Mouse (Mus musculus) monocyte, adult 59 days (primary cell): ENCODE results near the gene Sh3rf1. TPM values are rescaled to one million over a fixed set of nuclear protein-coding genes. Genes with fewer than 3 reads are reported as not detected.

Source experiments
- total RNA-seq, 2 experiments: library from RNA; stranded (reverse); gene quantifications; one replicate each; pipeline ENCODE4 v1.2.4; 2023

Sh3rf1 gene
- 1 to 10 TPM; 3.3 to 3.9 TPM for total RNA-seq

GRCm38 (mm10) chr8:61223729-61224379, at the start of gene Sh3rf1:
Sh3rf1 (plus strand) TSS chr8:61223872.

Other genes starting within 250 kb of the Sh3rf1 start
- 10 to 100 TPM; 27.8 to 28.4 TPM for gene Clcn3, start 240.6 kb upstream of the Sh3rf1 start, total RNA-seq
- 1 to 10 TPM; 3.7 to 6.2 TPM for gene Nek1, start 230.7 kb upstream of the Sh3rf1 start, total RNA-seq